ENCODE assay signal across 15 mouse cellular contexts in the genomic region with DNA sequence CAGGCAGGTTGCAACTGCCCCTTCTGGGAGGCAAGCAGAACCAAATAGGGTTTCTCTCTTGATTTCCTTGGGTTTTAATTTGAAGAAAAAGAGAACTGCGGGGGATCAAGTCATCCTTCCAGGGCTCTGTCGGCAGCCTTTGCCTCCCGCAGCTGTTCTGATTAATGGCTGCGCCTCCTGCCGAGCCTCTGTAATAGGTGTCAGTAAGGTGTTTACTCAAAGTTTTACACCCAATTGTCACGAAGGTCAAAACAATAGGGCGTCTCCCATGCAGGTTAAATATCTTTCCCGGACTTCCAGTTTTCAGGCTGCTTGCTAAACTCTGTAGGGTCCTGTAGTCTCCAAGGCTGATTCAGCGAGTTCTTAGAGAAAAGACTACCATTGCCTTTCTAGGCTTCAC.
A peak's percentile ranks its signal among the peaks of the same experiment; 100 is the strongest.
DNase-seq lines count a peak whose midpoint lies in the region; ATAC-seq lines count a peak whose summit lies in the region.
"Had no signal": no experiment of that assay in that cellular context is flagged by ENCODE, and none has a peak within 500 bp of the region (broad histone marks: within the 10 kb centered on the region; RNA-seq: fewer than 3 reads in every experiment).

No protein-coding gene starts in this region.

- H3K36me3 ChIP-seq in heart, embryonic 11.5 days (ENCODE audit: control insufficient read depth, insufficient read depth, low read length): no peaks in the 10 kb centered on the region
- no peaks in the 10 kb centered on the region for H3K36me3 ChIP-seq in midbrain, embryonic 12.5 days
- no peaks in the 10 kb centered on the region for H3K36me3 ChIP-seq in midbrain, embryonic 14.5 days (ENCODE audit: control insufficient read depth, insufficient read depth, low read length)
- no peaks in the 10 kb centered on the region for H3K36me3 ChIP-seq in hindbrain, embryonic 16.5 days (ENCODE audit: control insufficient read depth, insufficient read depth, low read length)
- H3K36me3 ChIP-seq in embryonic facial prominence, embryonic 10.5 days (replicated peaks): no peaks in the 10 kb centered on the region
- H3K36me3 ChIP-seq: liver, embryonic 15.5 days had no signal

- no peak for ATAC-seq in heart, embryonic 11.5 days (replicated peaks; ENCODE audit: insufficient number of reproducible peaks, low FRiP score, low TSS enrichment)
- ATAC-seq in midbrain, embryonic 12.5 days (ENCODE audit: low FRiP score, low read depth): no peak
- no peak for ATAC-seq in midbrain, embryonic 14.5 days (ENCODE audit: low FRiP score, low TSS enrichment)
- ATAC-seq in hindbrain, embryonic 16.5 days: no peak
- ATAC-seq: forebrain, embryonic 14.5 days; lung, postnatal 0 days; Patski had no signal

- no peak overlapping the region for H3K9ac ChIP-seq in heart, embryonic 11.5 days (ENCODE audit: low read depth, low read length)
- no peak overlapping the region for H3K9ac ChIP-seq in midbrain, embryonic 12.5 days (replicated peaks)
- no peak overlapping the region for H3K9ac ChIP-seq in midbrain, embryonic 14.5 days (replicated peaks; ENCODE audit: low read length)
- H3K9ac ChIP-seq in hindbrain, embryonic 16.5 days (ENCODE audit: low read depth, low read length): no peak overlapping the region
- H3K9ac ChIP-seq: liver, embryonic 15.5 days had no signal

- no peaks in the 10 kb centered on the region for H3K4me1 ChIP-seq in heart, embryonic 11.5 days (ENCODE audit: control insufficient read depth, insufficient read depth, low read length)
- peaks cover 7% of the 10 kb centered on the region; the same call in 1 of the 2 replicates for H3K4me1 ChIP-seq in midbrain, embryonic 12.5 days
- no peaks in the 10 kb centered on the region; the same call in 1 of the 2 replicates for H3K4me1 ChIP-seq in midbrain, embryonic 14.5 days (ENCODE audit: control insufficient read depth, insufficient read depth, low read length)
- no peaks in the 10 kb centered on the region; the same call in 1 of the 2 replicates for H3K4me1 ChIP-seq in hindbrain, embryonic 16.5 days (ENCODE audit: control insufficient read depth, insufficient read depth, low read depth, low read length)
- H3K4me1 ChIP-seq in embryonic facial prominence, embryonic 10.5 days: peaks cover 17% of the 10 kb centered on the region
- H3K4me1 ChIP-seq: liver, embryonic 15.5 days had no signal

- H3K27ac ChIP-seq in heart, embryonic 11.5 days (ENCODE audit: low read depth, low read length): no peak overlapping the region
- H3K27ac ChIP-seq in midbrain, embryonic 12.5 days (replicated peaks): no peak overlapping the region
- H3K27ac ChIP-seq in midbrain, embryonic 14.5 days (replicated peaks; ENCODE audit: low read depth, low read length): no peak overlapping the region
- no peak overlapping the region for H3K27ac ChIP-seq in hindbrain, embryonic 16.5 days (ENCODE audit: low read depth, low read length)
- H3K27ac ChIP-seq in embryonic facial prominence, embryonic 10.5 days (replicated peaks): no peak overlapping the region
- H3K27ac ChIP-seq: liver, embryonic 15.5 days had no signal

- DNase-seq in heart, adult 11 months: no peak
- no peak for DNase-seq in midbrain, embryonic 14.5 days
- no peak for DNase-seq in cerebellum, adult 11-12 months
- DNase-seq in embryonic facial prominence, embryonic 10.5 days (ENCODE audit: low spot score): no peak
- DNase-seq: cerebellum, postnatal 25 days; kidney, adult 2 months; left cerebral cortex, postnatal 4 days; thymus, postnatal 36 days had no signal

- H3K4me2 ChIP-seq in heart, embryonic 11.5 days: peak overlapping the region; percentile 37
- H3K4me2 ChIP-seq in midbrain, embryonic 12.5 days (replicated peaks): 0 out of 2 replicates have a peak overlapping the region, but pooled peaks have one; percentile 13
- no peak overlapping the region for H3K4me2 ChIP-seq in midbrain, embryonic 14.5 days (ENCODE audit: low read length)
- H3K4me2 ChIP-seq in hindbrain, embryonic 16.5 days (ENCODE audit: low read length): peak overlapping the region; percentile 34
- H3K4me2 ChIP-seq: liver, embryonic 15.5 days had no signal

- H3K4me3 ChIP-seq in heart, embryonic 11.5 days (ENCODE audit: low read depth, low read length): no peak overlapping the region
- H3K4me3 ChIP-seq in midbrain, embryonic 12.5 days: no peak overlapping the region
- H3K4me3 ChIP-seq in midbrain, embryonic 14.5 days (replicated peaks; ENCODE audit: low read depth, low read length): no peak overlapping the region
- H3K4me3 ChIP-seq in hindbrain, embryonic 16.5 days (ENCODE audit: low read length): no peak overlapping the region
- H3K4me3 ChIP-seq in embryonic facial prominence, embryonic 10.5 days: no peak overlapping the region
- H3K4me3 ChIP-seq: liver, embryonic 15.5 days had no signal

- H3K27me3 ChIP-seq in heart, embryonic 11.5 days (ENCODE audit: control insufficient read depth, insufficient read depth, low read length): no peaks in the 10 kb centered on the region
- no peaks in the 10 kb centered on the region for H3K27me3 ChIP-seq in midbrain, embryonic 12.5 days
- no peaks in the 10 kb centered on the region for H3K27me3 ChIP-seq in midbrain, embryonic 14.5 days (ENCODE audit: control insufficient read depth, insufficient read depth, low read length)
- no peaks in the 10 kb centered on the region for H3K27me3 ChIP-seq in hindbrain, embryonic 16.5 days (replicated peaks; ENCODE audit: control insufficient read depth, insufficient read depth, low read length)
- peaks cover 30% of the 10 kb centered on the region for H3K27me3 ChIP-seq in embryonic facial prominence, embryonic 10.5 days (replicated peaks; ENCODE audit: low read depth, poor library complexity, severe bottlenecking)
- H3K27me3 ChIP-seq: liver, embryonic 15.5 days had no signal

- WGBS in heart, embryonic 11.5 days (ENCODE audit: insufficient replicate concordance): 7% methylated on average over 9 of the region's 9 CpGs
- 5% methylated on average over 9 of the region's 9 CpGs for WGBS in midbrain, embryonic 12.5 days
- WGBS in midbrain, embryonic 14.5 days: 9% methylated on average over 9 of the region's 9 CpGs
- 5% methylated on average over 9 of the region's 9 CpGs for WGBS in hindbrain, embryonic 16.5 days
- 8% methylated on average over 9 of the region's 9 CpGs for WGBS in embryonic facial prominence, embryonic 10.5 days

- no peaks in the 10 kb centered on the region for H3K9me3 ChIP-seq in heart, embryonic 11.5 days (replicated peaks; ENCODE audit: control insufficient read depth, low read length)
- H3K9me3 ChIP-seq in midbrain, embryonic 12.5 days: 0 out of 2 replicates have a peak, but pooled peaks cover 3% of the 10 kb centered on the region
- no peaks in the 10 kb centered on the region for H3K9me3 ChIP-seq in midbrain, embryonic 14.5 days (ENCODE audit: control insufficient read depth, low read length)
- no peaks in the 10 kb centered on the region for H3K9me3 ChIP-seq in hindbrain, embryonic 16.5 days (ENCODE audit: control insufficient read depth, low read length)
- no peaks in the 10 kb centered on the region for H3K9me3 ChIP-seq in embryonic facial prominence, embryonic 10.5 days
- H3K9me3 ChIP-seq: liver, embryonic 15.5 days had no signal
